Mouse (Mus musculus) MEL (cell line): ENCODE measurements around the gene Nudt15. TPM values are rescaled to one million over a fixed set of nuclear protein-coding genes. Genes with fewer than 3 reads are reported as not detected.
A peak's percentile ranks its signal among the peaks of the same experiment; 100 is the strongest.

ENCODE experiments used
- DNase-seq: peaks from one replicate; pipeline ENCODE4 v3.0.0; 2011; ENCODE audit warnings: low read depth, low spot score
- H3K27ac ChIP-seq: 2 replicates; pipeline ENCODE4 v1.5.1; 2012; ENCODE audit warnings: low read depth, mild to moderate bottlenecking, control low read depth, low read length, moderate library complexity; ENCODE audit not compliant: control insufficient read depth
- H3K27me3 ChIP-seq, 2 experiments: fragments of 150-350 bp in 1 of 2; sonication (generic) in 1 of 2; 2 replicates each; pipeline ENCODE4 v1.6.1; 2012; ENCODE audit warnings: low read length in 2 of 2, mild to moderate bottlenecking in 2 of 2, improper control_type of control experiment in 1 of 2, moderate library complexity in 1 of 2; ENCODE audit not compliant: insufficient read depth in 2 of 2, control insufficient read depth in 1 of 2
- H3K36me3 ChIP-seq, 2 experiments: 2 replicates each; pipeline ENCODE4 v1.6.1; 2012 to 2014; ENCODE audit warnings: low read length in 2 of 2, improper control_type of control experiment in 1 of 2, inconsistent platforms in 1 of 2, mild to moderate bottlenecking in 1 of 2; ENCODE audit not compliant: insufficient read depth in 2 of 2, control insufficient read depth in 1 of 2
- H3K4me1 ChIP-seq, 2 experiments: fragments of 150-350 bp in 1 of 2; sonication (generic) in 1 of 2; 2 replicates each; pipeline ENCODE4 v1.6.1; 2012; ENCODE audit warnings: low read length in 2 of 2, improper control_type of control experiment in 1 of 2, mild to moderate bottlenecking in 1 of 2; ENCODE audit not compliant: insufficient read depth in 2 of 2, control insufficient read depth in 1 of 2
- H3K4me3 ChIP-seq, 2 experiments: fragments of 150-350 bp in 1 of 2; sonication (generic) in 1 of 2; 2 replicates each; pipeline ENCODE4 v1.5.1; 2012; ENCODE audit warnings: low read depth in 2 of 2, low read length in 2 of 2, mild to moderate bottlenecking in 2 of 2, moderate library complexity in 2 of 2, control low read depth in 1 of 2, improper control_type of control experiment in 1 of 2; ENCODE audit not compliant: control insufficient read depth in 1 of 2, insufficient read depth in 1 of 2
- H3K79me2 ChIP-seq: 2 replicates; pipeline ENCODE4 v1.6.1; 2012; ENCODE audit warnings: mild to moderate bottlenecking, low read length, moderate library complexity; ENCODE audit not compliant: control insufficient read depth, poor library complexity, insufficient read depth
- H3K9ac ChIP-seq: 2 replicates; pipeline ENCODE4 v1.6.1; 2012; ENCODE audit warnings: low read depth, mild to moderate bottlenecking, control low read depth, low read length, moderate library complexity; ENCODE audit not compliant: control insufficient read depth, poor library complexity, severe bottlenecking
- H3K9me3 ChIP-seq: fragments of 150-350 bp; sonication (generic); replicated peaks from 2 replicates; pipeline ENCODE4 v1.6.1; 2012; ENCODE audit warnings: mild to moderate bottlenecking, low read length, improper control_type of control experiment, moderate library complexity; ENCODE audit not compliant: insufficient read depth
- BHLHE40 ChIP-seq: IDR thresholded peaks from 2 replicates; pipeline ENCODE4 v1.6.1; 2012; ENCODE audit warnings: low read depth, mild to moderate bottlenecking, inconsistent platforms, low read length, improper control_type of control experiment, borderline replicate concordance
- CTCF ChIP-seq, 3 experiments: IDR thresholded peaks in 2 of 3; conservative IDR thresholded peaks in 1 of 3; 2 replicates each; pipeline ENCODE4 v1.5.1; 2011 to 2012; ENCODE audit warnings: low read length in 3 of 3, low read depth in 2 of 3, mild to moderate bottlenecking in 2 of 3, improper control_type of control experiment in 1 of 3, inconsistent platforms in 1 of 3, mixed read lengths in 1 of 3, moderate library complexity in 1 of 3; ENCODE audit not compliant: control insufficient read depth in 1 of 3, insufficient read depth in 1 of 3, poor library complexity in 1 of 3, severe bottlenecking in 1 of 3
- E2F4 ChIP-seq: IDR thresholded peaks from 2 replicates; pipeline ENCODE4 v1.6.1; 2011; ENCODE audit warnings: low read depth, low read length, improper control_type of control experiment, borderline replicate concordance
- EP300 ChIP-seq, 2 experiments: IDR thresholded peaks; 2 replicates each; pipeline ENCODE4 v1.6.1; 2011; ENCODE audit warnings: improper control_type of control experiment in 2 of 2, low read length in 2 of 2, low read depth in 1 of 2, mild to moderate bottlenecking in 1 of 2
- GABPA ChIP-seq: IDR thresholded peaks from 2 replicates; pipeline ENCODE4 v1.6.1; 2012; ENCODE audit warnings: low read depth, mild to moderate bottlenecking, inconsistent platforms, low read length, improper control_type of control experiment, moderate library complexity
- GATA1 ChIP-seq: IDR thresholded peaks from 2 replicates; pipeline ENCODE4 v1.6.1; 2011; ENCODE audit warnings: low read depth, low read length, improper control_type of control experiment
- HCFC1 ChIP-seq: IDR thresholded peaks from 2 replicates; pipeline ENCODE4 v1.6.1; 2012; ENCODE audit warnings: low read depth, mild to moderate bottlenecking, inconsistent platforms, low read length, improper control_type of control experiment, moderate library complexity
- JUND ChIP-seq: IDR thresholded peaks from 2 replicates; pipeline ENCODE4 v1.6.1; 2011; ENCODE audit warnings: low read depth, mild to moderate bottlenecking, improper control_type of control experiment, low read length
- KAT2A ChIP-seq: conservative IDR thresholded peaks from 2 replicates; pipeline ENCODE4 v1.6.1; 2012; ENCODE audit warnings: low read depth, low read length, improper control_type of control experiment, inconsistent platforms
- MXI1 ChIP-seq: IDR thresholded peaks from 2 replicates; pipeline ENCODE4 v1.6.1; 2011; ENCODE audit warnings: mild to moderate bottlenecking, low read depth, low read length, improper control_type of control experiment
- MYC ChIP-seq: IDR thresholded peaks from 2 replicates; pipeline ENCODE4 v1.6.1; 2011; ENCODE audit warnings: low read depth, mild to moderate bottlenecking, low read length, improper control_type of control experiment, moderate library complexity
- NELFE ChIP-seq: IDR thresholded peaks from 2 replicates; pipeline ENCODE4 v1.6.1; 2011; ENCODE audit warnings: low read depth, low read length, improper control_type of control experiment
- POLR2AphosphoS2 ChIP-seq: IDR thresholded peaks from 2 replicates; pipeline ENCODE4 v1.6.1; 2011; ENCODE audit warnings: low read length, improper control_type of control experiment
- RAD21 ChIP-seq: IDR thresholded peaks from 2 replicates; pipeline ENCODE4 v1.6.1; 2011; ENCODE audit warnings: mild to moderate bottlenecking, low read depth, low read length, improper control_type of control experiment
- SMC3 ChIP-seq: IDR thresholded peaks from 2 replicates; pipeline ENCODE4 v1.6.1; 2011; ENCODE audit warnings: low read depth, low read length, improper control_type of control experiment
- TBP ChIP-seq: IDR thresholded peaks from 2 replicates; pipeline ENCODE4 v1.8.0; 2011; ENCODE audit warnings: low read depth, low read length, improper control_type of control experiment
- USF1 ChIP-seq: IDR thresholded peaks from 2 replicates; pipeline ENCODE4 v1.6.1; 2014; ENCODE audit warnings: low read depth, mild to moderate bottlenecking, inconsistent platforms, low read length, improper control_type of control experiment, moderate library complexity
- USF2 ChIP-seq, 2 experiments: IDR thresholded peaks; 2 replicates each; pipeline ENCODE4 v1.6.1; 2011 to 2012; ENCODE audit warnings: improper control_type of control experiment in 2 of 2, low read length in 2 of 2, borderline replicate concordance in 1 of 2, inconsistent platforms in 1 of 2, low read depth in 1 of 2, mild to moderate bottlenecking in 1 of 2; ENCODE audit not compliant: insufficient read depth in 1 of 2
- ZC3H11A ChIP-seq: IDR thresholded peaks from 2 replicates; pipeline ENCODE4 v1.6.1; 2012; ENCODE audit warnings: low read depth, mild to moderate bottlenecking, inconsistent platforms, low read length, improper control_type of control experiment
- ZKSCAN1 ChIP-seq: IDR thresholded peaks from 2 replicates; pipeline ENCODE4 v1.6.1; 2012; ENCODE audit warnings: low read depth, mild to moderate bottlenecking, inconsistent platforms, low read length, improper control_type of control experiment, moderate library complexity
- ZMIZ1 ChIP-seq: IDR thresholded peaks from 2 replicates; pipeline ENCODE4 v1.6.1; 2012; ENCODE audit warnings: low read depth, mild to moderate bottlenecking, inconsistent platforms, low read length, improper control_type of control experiment, moderate library complexity
- ZNF384 ChIP-seq: IDR thresholded peaks from 2 replicates; pipeline ENCODE4 v1.6.1; 2012; ENCODE audit warnings: low read depth, mild to moderate bottlenecking, inconsistent platforms, low read length, improper control_type of control experiment
- polyA plus RNA-seq, 2 experiments: library from polyadenylated mRNA; stranded (reverse) in 1 of 2; unstranded in 1 of 2; fragments of >175 nt in 1 of 2; fragments of >200 nt in 1 of 2; gene quantifications; 2 replicates each; pipeline versions ENCODE4 v1.2.1 to v1.2.4; 2012; ENCODE audit warnings: low replicate concordance in 2 of 2, low read depth in 1 of 2; ENCODE audit not compliant: insufficient read length in 2 of 2, insufficient read depth in 1 of 2, missing spikeins in 1 of 2
- total RNA-seq: library from RNA; depleted of rRNA; stranded (reverse); fragments of 300-350 nt; gene quantifications from 2 replicates; pipeline ENCODE4 v1.2.3, GENCODE M21; 2012

Gene Nudt15
- total and polyA plus RNA-seq, 3 experiments: 8.8 to 12.3 TPM; not detected in 1

DNA sequence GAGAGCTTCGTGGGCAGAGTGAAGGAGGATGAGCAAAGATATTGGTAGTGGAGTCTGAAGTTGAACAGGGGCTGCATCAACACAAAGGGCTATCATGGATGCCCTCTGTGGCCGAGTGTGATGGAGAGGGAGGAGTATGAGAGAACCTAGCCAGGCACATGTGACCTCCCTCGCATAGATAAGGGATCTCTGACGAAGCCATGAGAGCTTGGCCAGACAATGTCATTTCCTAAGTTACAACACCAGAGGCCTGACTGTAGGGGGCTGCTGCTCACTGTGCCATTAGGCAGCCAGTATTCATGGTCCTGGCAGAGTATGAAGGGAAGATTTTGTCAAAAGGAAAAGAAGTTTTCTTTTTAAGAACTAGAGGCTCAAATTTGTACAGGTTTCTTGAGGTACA lies 1.0 kb downstream of the Nudt15 start:
- Histone ChIP-seq H3K36me3 (peaks cover 0 to 7% of the 10 kb centered on the region in 2 experiments; a peak in 2 of 4 replicates), H3K27me3 (no peaks in the 10 kb centered on the region), H3K9me3 (no peaks in the 10 kb centered on the region), H3K4me1 (peaks cover 5 to 14% of the 10 kb centered on the region in 2 experiments; a peak in 3 of 4 replicates), H3K9ac (no peak overlapping the region), H3K27ac (no peak overlapping the region), H3K79me2 (no peaks in the 10 kb centered on the region), H3K4me3 (no peak overlapping the region)
- DNase-seq: peak; percentile 30
- TF ChIP-seq SMC3 (no peak), TBP (no peak), KAT2A (no peak), ZMIZ1 (no peak), NELFE (no peak), GATA1 (peak; percentile 33; the same call in 1 of the 2 replicates), USF1 (peak; percentile 77)

DNA sequence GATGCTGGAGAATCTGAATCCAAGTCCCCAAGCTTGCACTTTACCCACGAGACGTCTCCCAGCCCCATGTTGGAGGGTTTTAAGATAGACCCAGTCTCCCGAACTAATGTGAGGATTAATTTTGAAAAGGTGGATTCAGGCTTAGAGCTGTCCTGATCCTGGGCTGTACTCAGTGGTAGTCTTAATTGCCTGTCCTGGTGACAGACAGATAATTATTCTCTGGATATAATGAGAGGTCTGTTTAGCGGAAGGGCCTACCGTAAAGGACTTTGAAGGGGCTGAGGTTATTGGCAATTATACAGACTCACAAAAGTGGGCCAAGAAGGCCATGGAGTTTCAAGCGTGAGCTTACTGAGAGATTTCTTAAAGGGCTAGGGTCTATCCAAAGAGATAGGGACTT lies 4.3 kb downstream of the Nudt15 start:
- no peak for DNase-seq
- Histone ChIP-seq H3K27me3 (no peaks in the 10 kb centered on the region), H3K9ac (no peak overlapping the region), H3K4me1 (0 out of 4 replicates have a peak, but pooled peaks cover 2 to 7% of the 10 kb centered on the region in 2 experiments), H3K79me2 (no peaks in the 10 kb centered on the region), H3K9me3 (no peaks in the 10 kb centered on the region), H3K36me3 (0 out of 4 replicates have a peak, but pooled peaks cover 0 to 2% of the 10 kb centered on the region in 2 experiments), H3K4me3 (no peak overlapping the region), H3K27ac (no peak overlapping the region)
- no peak for TF ChIP-seq HCFC1
- TF ChIP-seq ZKSCAN1: no peak
- no peak for TF ChIP-seq JUND
- TF ChIP-seq E2F4: no peak
- no peak for TF ChIP-seq MYC
- TF ChIP-seq POLR2AphosphoS2: no peak
- TF ChIP-seq GATA1: no peak
- no peak for TF ChIP-seq RAD21
- TF ChIP-seq CTCF (IDR thresholded peaks at IDR 0.05 in 2 of 3, conservative IDR thresholded peaks at IDR 0.05 in 1 of 3; ENCODE audit: control insufficient read depth in 1 of 3, insufficient read depth in 1 of 3, low read depth in 2 of 3, low read length in 3 of 3, poor library complexity in 1 of 3, severe bottlenecking in 1 of 3): no peak
- TF ChIP-seq USF2 (IDR thresholded peaks at IDR 0.05; ENCODE audit: borderline replicate concordance in 1 of 2, insufficient read depth in 1 of 2, low read depth in 1 of 2, low read length in 2 of 2): no peak
- TF ChIP-seq MXI1: no peak
- no peak for TF ChIP-seq EP300 (IDR thresholded peaks at IDR 0.05; ENCODE audit: low read depth in 1 of 2, low read length in 2 of 2)
- TF ChIP-seq GABPA: no peak
- no peak for TF ChIP-seq ZC3H11A
- no peak for TF ChIP-seq BHLHE40
- no peak for TF ChIP-seq USF1
- no peak for TF ChIP-seq ZNF384
- no peak for TF ChIP-seq ZMIZ1
